Mouse (Mus musculus) cortical plate, adult 2 months (tissue): ENCODE data around the gene Rad54l.

ENCODE experiments used
- CTCF ChIP-seq: fragments of 200-500 bp; IDR thresholded peaks from 2 replicates; pipeline ENCODE4 v1.5.1; 2011; ENCODE audit warnings: mild to moderate bottlenecking, control low read depth, low read length; ENCODE audit not compliant: insufficient read depth; ENCODE audit errors: extremely low read depth
- POLR2A ChIP-seq: fragments of 200-500 bp; IDR thresholded peaks from 2 replicates; pipeline ENCODE4 v1.6.1; 2011; ENCODE audit warnings: mild to moderate bottlenecking, low read length, control low read depth; ENCODE audit not compliant: insufficient read depth; ENCODE audit errors: extremely low read depth

DNA sequence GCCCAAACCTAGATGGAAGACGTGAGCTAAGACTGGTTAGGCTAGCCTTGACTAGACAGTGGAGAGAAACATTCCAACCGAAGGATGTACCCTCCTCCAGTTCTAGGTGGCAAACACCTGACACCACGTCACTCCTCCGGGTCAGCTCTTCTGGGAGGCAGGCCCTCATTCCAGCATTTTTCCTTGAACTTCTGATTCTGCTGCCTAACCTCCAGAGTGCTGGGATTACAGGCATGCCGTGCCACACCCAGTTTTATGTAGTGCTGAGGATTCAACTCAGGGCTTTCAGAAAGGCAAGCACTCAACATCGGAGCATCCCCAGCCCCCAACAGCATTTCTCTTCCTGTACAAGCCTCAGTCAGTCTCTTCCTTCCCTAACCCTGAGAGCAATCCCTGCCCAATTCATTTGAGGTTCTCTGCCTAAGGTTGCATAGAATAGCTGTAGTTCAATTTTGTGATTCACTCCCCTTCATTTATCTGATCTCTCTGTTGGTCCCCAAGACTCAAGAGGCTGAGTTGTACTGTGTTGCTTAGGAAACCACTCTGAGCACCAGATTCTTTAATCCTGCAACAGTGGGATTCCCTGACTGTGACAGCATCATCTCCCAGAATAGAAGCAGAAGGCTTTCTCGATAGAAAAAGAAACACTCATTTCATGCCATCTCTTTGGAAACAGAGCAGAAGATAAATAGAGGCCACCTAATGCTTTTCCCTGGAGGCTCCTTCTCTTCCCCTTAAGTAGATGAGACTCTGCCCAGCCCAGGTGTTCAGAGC lies 17.5 kb upstream of the Rad54l start:
- TF ChIP-seq CTCF (no peak), POLR2A (no peak)
